Mouse (Mus musculus) mouse embryonic stem cell (cell line): ENCODE data around the gene Otoa.

Experiments used
- in situ Hi-C, 2 experiments: fragments of 300-500 bp; cut with MboI; formaldehyde crosslinking; loops; 1 replicate in 1 of 2; 3 replicates in 1 of 2; pipeline ENCODE4 v1.14.3; 2019 to 2020; ENCODE audit warnings: low sequenced_read_pairs in 2 of 2, low pct_unique_long_range_greater_than_20kb in 1 of 2, mixed read lengths in 1 of 2; ENCODE audit not compliant: unreplicated experiment in 1 of 2

Otoa gene

GRCm38 (mm10) chr7:121075416-121075815 lies 6.0 kb upstream of the Otoa start:
- in situ Hi-C loops = no loop called here

- in situ Hi-C loops = no loop called here
Observed at GRCm38 (mm10) chr7:121077311-121077710, 4.1 kb upstream of the Otoa start.

GRCm38 (mm10) chr7:121077829-121078228 lies 3.6 kb upstream of the Otoa start:
- in situ Hi-C loops = no loop called here

GRCm38 (mm10) chr7:121081816-121082215 lies 366 bp downstream of the Otoa start:
- in situ Hi-C loops = no loop called here

- in situ Hi-C loops = no loop called here
Observed at GRCm38 (mm10) chr7:121082949-121083513, 1.6 kb downstream of the Otoa start.

GRCm38 (mm10) chr7:121084840-121085453 lies 3.5 kb downstream of the Otoa start:
- in situ Hi-C loops = no loop called here

GRCm38 (mm10) chr7:121085500-121085899 lies 4.0 kb downstream of the Otoa start:
- in situ Hi-C loops = no loop called here

- in situ Hi-C loops = no loop called here
Observed at GRCm38 (mm10) chr7:121088745-121089144, 7.3 kb downstream of the Otoa start.

- in situ Hi-C loops = no loop called here
Observed at GRCm38 (mm10) chr7:121090748-121091147, 9.3 kb downstream of the Otoa start.

- in situ Hi-C loops = no loop called here
Observed at GRCm38 (mm10) chr7:121093026-121093425, 11.6 kb downstream of the Otoa start.

GRCm38 (mm10) chr7:121098614-121099389 lies 17.4 kb downstream of the Otoa start:
- in situ Hi-C loops = no loop called here

GRCm38 (mm10) chr7:121107851-121108250 lies 26.4 kb downstream of the Otoa start:
- in situ Hi-C loops = loop anchor here in 1 of 2 experiments (25.0 kb wide), 1 partner anchor 271 kb away; the partner anchor contains the start of gene Eef2k

- in situ Hi-C loops = loop anchor here in 1 of 2 experiments (25.0 kb wide), 1 partner anchor 274 kb away; the partner anchor contains the start of gene Eef2k
Observed at GRCm38 (mm10) chr7:121111321-121111720, 29.9 kb downstream of the Otoa start.

GRCm38 (mm10) chr7:121111762-121112161 lies 30.3 kb downstream of the Otoa start:
- in situ Hi-C loops = loop anchor here in 1 of 2 experiments (25.0 kb wide), 1 partner anchor 274 kb away; the partner anchor contains the start of gene Eef2k

- in situ Hi-C loops = loop anchor here in 1 of 2 experiments (25.0 kb wide), 1 partner anchor 283 kb away; the partner anchor contains the start of gene Eef2k
Observed at GRCm38 (mm10) chr7:121120143-121120818, 38.8 kb downstream of the Otoa start.

GRCm38 (mm10) chr7:121130837-121131236 lies 49.4 kb downstream of the Otoa start:
- in situ Hi-C loops = no loop called here

- in situ Hi-C loops = no loop called here
Observed at GRCm38 (mm10) chr7:121141274-121141673, 59.8 kb downstream of the Otoa start.

- in situ Hi-C loops = loop anchor here in 1 of 2 experiments (25.0 kb wide), 1 partner anchor 412 kb away; no protein-coding TSS in a partner anchor
Observed at GRCm38 (mm10) chr7:121150662-121151061, 69.2 kb downstream of the Otoa start.

- in situ Hi-C loops = loop anchor here in 1 of 2 experiments (25.0 kb wide), 1 partner anchor 410 kb away; no protein-coding TSS in a partner anchor
Observed at GRCm38 (mm10) chr7:121152186-121152585, 70.7 kb downstream of the Otoa start.
